Mouse (Mus musculus) bone marrow, adult 2 months (tissue): ENCODE results near the gene Lsamp. TPM values are rescaled to one million over a fixed set of nuclear protein-coding genes. Genes with fewer than 3 reads are reported as not detected.

Experiments used
- H3K27ac ChIP-seq: fragments of 200-500 bp; 2 replicates; pipeline ENCODE4 v1.5.1; 2012; ENCODE audit warnings: low read depth, mild to moderate bottlenecking, control low read depth, inconsistent platforms, low read length; ENCODE audit not compliant: control insufficient read depth, poor library complexity, insufficient read depth
- H3K4me1 ChIP-seq: fragments of 200-500 bp; 2 replicates; pipeline ENCODE4 v1.6.1; 2011; ENCODE audit warnings: low read length; ENCODE audit not compliant: control insufficient read depth, insufficient read depth
- H3K4me3 ChIP-seq: fragments of 200-500 bp; replicated peaks from 2 replicates; pipeline ENCODE3; 2011; ENCODE audit warnings: mild to moderate bottlenecking, low read depth, low read length, control low read depth; ENCODE audit not compliant: control insufficient read depth
- CTCF ChIP-seq: fragments of 200-500 bp; IDR thresholded peaks from 2 replicates; pipeline ENCODE4 v1.5.1; 2011; ENCODE audit warnings: low read length, control low read depth; ENCODE audit not compliant: control insufficient read depth, insufficient read depth
- POLR2A ChIP-seq: fragments of 200-500 bp; IDR thresholded peaks from 2 replicates; pipeline ENCODE4 v1.6.1; 2011; ENCODE audit warnings: low read depth, mild to moderate bottlenecking, control low read depth, low read length, borderline replicate concordance; ENCODE audit not compliant: control insufficient read depth
- WGBS: fragments of 180-500 bp; shearing (Covaris S2); methylation state at CpG from one replicate; pipeline ENCODE4 v1.1.7; 2018; 5-methylcytosine and 5-hydroxymethylcytosine counted together
- polyA plus RNA-seq: library from polyadenylated mRNA; stranded (reverse); fragments of >200 nt; gene quantifications from 2 replicates; pipeline ENCODE4 v1.2.4, GENCODE M21; 2011; ENCODE audit warnings: low replicate concordance; ENCODE audit not compliant: missing spikeins, insufficient read depth, insufficient read length

Lsamp gene
- polyA plus RNA-seq, 1 experiment, result not detected

- Histone ChIP-seq H3K4me1 (no peaks in the 10 kb centered on the region), H3K27ac (no peak overlapping the region), H3K4me3 (no peak overlapping the region)
- WGBS, result 66% methylated on average over 4 of the region's 4 CpGs
- no peak for TF ChIP-seq POLR2A
- no peak for TF ChIP-seq CTCF
Measured at GRCm38 (mm10) chr16:42123826-42124225, 2139.7 kb downstream of the Lsamp start.

GRCm38 (mm10) chr16:42126061-42126460, 2141.9 kb downstream of the Lsamp start:
- Histone ChIP-seq H3K4me1 (no peaks in the 10 kb centered on the region), H3K27ac (no peak overlapping the region), H3K4me3 (no peak overlapping the region)
- TF ChIP-seq CTCF (no peak), POLR2A (no peak)
- WGBS, result 62% methylated on average over 2 of the region's 2 CpGs

GRCm38 (mm10) chr16:42147164-42147563, 2163.0 kb downstream of the Lsamp start:
- Histone ChIP-seq H3K4me1 (no peaks in the 10 kb centered on the region), H3K4me3 (no peak overlapping the region), H3K27ac (no peak overlapping the region)
- 84% methylated on average over 6 of the region's 6 CpGs for WGBS
- TF ChIP-seq POLR2A (no peak), CTCF (no peak)

- H3K4me3 ChIP-seq, result no peak overlapping the region
- no peaks in the 10 kb centered on the region for H3K4me1 ChIP-seq
- H3K27ac ChIP-seq, result no peak overlapping the region
- WGBS, result 71% methylated on average over 6 of the region's 6 CpGs
- TF ChIP-seq CTCF (no peak), POLR2A (no peak)
Measured at GRCm38 (mm10) chr16:42149216-42149942, 2165.2 kb downstream of the Lsamp start.

- Histone ChIP-seq H3K27ac (no peak overlapping the region), H3K4me1 (no peaks in the 10 kb centered on the region), H3K4me3 (no peak overlapping the region)
- 62% methylated on average over 8 of the region's 8 CpGs for WGBS
- TF ChIP-seq CTCF (no peak), POLR2A (no peak)
Measured at GRCm38 (mm10) chr16:42152640-42153039, 2168.5 kb downstream of the Lsamp start.

- TF ChIP-seq POLR2A, result no peak
- TF ChIP-seq CTCF, result no peak
- WGBS, result 81% methylated on average over 9 of the region's 9 CpGs
Measured at GRCm38 (mm10) chr16:42157816-42158215, 2173.7 kb downstream of the Lsamp start.

GRCm38 (mm10) chr16:42164941-42165340, 2180.8 kb downstream of the Lsamp start:
- Histone ChIP-seq H3K4me1 (no peaks in the 10 kb centered on the region), H3K27ac (no peak overlapping the region), H3K4me3 (no peak overlapping the region)
- TF ChIP-seq POLR2A, result no peak
- TF ChIP-seq CTCF, result peak; percentile 32

More at GRCm38 (mm10) chr16:42157816-42158215, 2173.7 kb downstream of the Lsamp start:
- Histone ChIP-seq H3K4me3 (no peak overlapping the region), H3K4me1 (no peaks in the 10 kb centered on the region), H3K27ac (no peak overlapping the region)

- TF ChIP-seq CTCF, result no peak
- TF ChIP-seq POLR2A, result no peak
- H3K27ac ChIP-seq, result no peak overlapping the region
- 88% methylated on average over 9 of the region's 9 CpGs for WGBS
- H3K4me3 ChIP-seq, result no peak overlapping the region
- no peaks in the 10 kb centered on the region for H3K4me1 ChIP-seq
Measured at GRCm38 (mm10) chr16:42168292-42168691, 2184.1 kb downstream of the Lsamp start.
